Mouse (Mus musculus) testis, adult 2 months (tissue): ENCODE results near the gene Auh. TPM values are rescaled to one million over a fixed set of nuclear protein-coding genes. Genes with fewer than 3 reads are reported as not detected.

Source experiments
- H3K27ac ChIP-seq: fragments of 200-500 bp; 2 replicates; pipeline ENCODE4 v1.5.1; 2012; ENCODE audit warnings: low read depth, low read length; ENCODE audit not compliant: control insufficient read depth, insufficient read depth
- H3K27me3 ChIP-seq: fragments of 200-500 bp; 2 replicates; pipeline ENCODE4 v1.6.1; 2012; ENCODE audit warnings: mild to moderate bottlenecking, low read length, moderate library complexity; ENCODE audit not compliant: control insufficient read depth, insufficient read depth
- H3K36me3 ChIP-seq: fragments of 200-500 bp; 2 replicates; pipeline ENCODE4 v1.6.1; 2012; ENCODE audit warnings: mild to moderate bottlenecking, low read length; ENCODE audit not compliant: control insufficient read depth, insufficient read depth
- H3K4me1 ChIP-seq: fragments of 200-500 bp; 2 replicates; pipeline ENCODE4 v1.6.1; 2012; ENCODE audit warnings: low read length; ENCODE audit not compliant: control insufficient read depth, insufficient read depth
- H3K4me3 ChIP-seq: fragments of 200-500 bp; 2 replicates; pipeline ENCODE4 v1.5.1; 2012; ENCODE audit warnings: low read depth, mild to moderate bottlenecking, low read length, moderate library complexity, mixed read lengths; ENCODE audit not compliant: control insufficient read depth
- CTCF ChIP-seq: fragments of 200-500 bp; IDR thresholded peaks from 2 replicates; pipeline ENCODE4 v1.5.1; 2012; ENCODE audit warnings: low read depth, mild to moderate bottlenecking, inconsistent platforms, low read length, moderate library complexity; ENCODE audit not compliant: control insufficient read depth, insufficient read depth, insufficient replicate concordance
- POLR2A ChIP-seq: fragments of 200-500 bp; IDR thresholded peaks from 2 replicates; pipeline ENCODE4 v1.6.1; 2012; ENCODE audit warnings: low read depth, mild to moderate bottlenecking, inconsistent platforms, low read length, moderate library complexity; ENCODE audit not compliant: control insufficient read depth
- polyA plus RNA-seq: library from polyadenylated mRNA; depleted of rRNA; stranded (reverse); fragments of >200 nt; gene quantifications from 2 replicates; pipeline ENCODE4 v1.2.3, GENCODE M21; 2012

Gene Auh
- polyA plus RNA-seq, 1 experiment: 6.1 TPM

DNA sequence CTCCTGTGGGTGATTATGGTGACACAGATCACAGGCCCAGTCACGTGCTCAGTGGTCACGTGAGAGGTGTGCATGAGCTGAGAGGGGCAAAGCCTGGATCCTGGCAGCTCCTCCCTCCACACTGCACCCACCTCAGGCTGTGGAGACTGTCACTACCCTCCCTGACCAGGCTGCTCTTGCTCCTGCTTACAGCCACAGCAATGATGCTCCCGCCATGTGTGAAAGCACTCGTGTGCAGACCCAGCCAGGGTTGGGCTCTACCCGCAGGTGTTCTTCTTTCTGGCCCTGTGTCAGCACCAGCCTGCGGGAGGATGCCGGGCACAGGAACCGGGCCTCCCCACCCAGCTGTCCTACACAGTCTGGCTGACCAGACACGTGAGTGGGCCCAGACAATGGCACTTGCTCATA, 80.1 kb downstream of the Auh start:
- Histone ChIP-seq H3K4me1 (no peaks in the 10 kb centered on the region), H3K27me3 (no peaks in the 10 kb centered on the region), H3K27ac (no peak overlapping the region), H3K4me3 (no peak overlapping the region), H3K36me3 (no peaks in the 10 kb centered on the region)
- no peak for TF ChIP-seq CTCF
- TF ChIP-seq POLR2A: no peak

DNA sequence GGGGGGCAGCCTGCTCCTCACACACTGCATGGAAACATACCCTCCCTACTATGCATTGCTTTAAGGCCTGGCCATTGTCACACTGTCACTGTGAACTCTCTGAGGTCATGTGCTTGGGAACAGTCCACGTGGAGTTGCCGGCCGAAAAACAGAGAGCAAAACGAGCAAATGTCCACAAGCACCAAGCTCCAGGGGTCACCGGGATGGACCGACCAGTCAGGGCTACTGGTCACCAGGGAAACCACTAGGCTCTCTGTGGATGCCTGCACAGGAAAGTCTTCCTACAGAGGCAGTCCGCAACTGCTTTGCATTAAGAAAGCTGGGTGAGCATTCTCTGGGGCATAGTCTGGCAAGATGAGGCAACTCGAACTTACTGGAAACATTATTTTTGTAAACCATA, 82.0 kb downstream of the Auh start:
- no peak overlapping the region for H3K4me3 ChIP-seq
- no peaks in the 10 kb centered on the region for H3K36me3 ChIP-seq
- H3K27me3 ChIP-seq: no peaks in the 10 kb centered on the region
- TF ChIP-seq POLR2A: no peak
- no peak overlapping the region for H3K27ac ChIP-seq
- no peaks in the 10 kb centered on the region for H3K4me1 ChIP-seq

DNA sequence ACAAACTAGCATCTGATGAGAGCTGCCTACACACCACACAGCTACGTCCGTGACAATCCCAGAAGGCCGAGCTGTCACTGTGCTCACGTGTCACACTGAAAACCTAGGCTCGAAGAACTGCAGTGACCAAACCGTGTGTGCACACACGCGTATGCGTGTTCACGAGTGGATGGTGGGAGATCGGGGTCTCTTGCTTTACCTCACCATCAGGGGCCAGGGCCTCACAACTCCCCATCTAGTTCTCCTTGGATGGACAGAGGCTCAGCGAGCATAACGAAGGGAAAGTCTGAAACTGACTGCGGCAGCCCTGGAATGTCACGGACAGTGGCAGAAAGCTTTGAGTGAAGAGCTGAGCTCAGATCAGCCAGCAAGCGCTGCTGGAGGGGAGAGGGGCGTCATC, 82.4 kb downstream of the Auh start:
- Histone ChIP-seq H3K4me1 (no peaks in the 10 kb centered on the region), H3K4me3 (no peak overlapping the region), H3K27ac (no peak overlapping the region), H3K27me3 (no peaks in the 10 kb centered on the region), H3K36me3 (no peaks in the 10 kb centered on the region)
- no peak for TF ChIP-seq POLR2A
- no peak for TF ChIP-seq CTCF

DNA sequence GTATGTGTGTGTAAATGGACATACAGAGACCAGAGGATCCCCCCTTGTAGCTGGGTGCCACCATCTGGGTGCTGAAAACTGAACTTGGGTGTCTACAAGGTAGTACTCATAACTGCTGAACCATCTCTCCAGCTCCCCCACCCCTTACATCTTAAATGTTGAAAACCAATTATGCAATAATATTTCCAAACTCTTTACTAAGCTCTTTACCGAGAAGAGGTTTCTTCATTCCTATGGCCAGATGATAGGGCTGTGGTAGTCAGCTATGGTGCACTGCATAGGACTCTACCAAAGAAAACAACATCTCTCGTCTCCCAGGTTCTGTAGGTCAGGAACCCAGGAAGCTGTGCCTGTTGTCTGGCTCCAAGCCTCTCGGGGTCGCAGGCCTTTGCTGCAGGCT, 83.9 kb downstream of the Auh start:
- TF ChIP-seq CTCF (no peak), POLR2A (no peak)
- H3K27me3 ChIP-seq: no peaks in the 10 kb centered on the region
- no peak overlapping the region for H3K27ac ChIP-seq
- H3K36me3 ChIP-seq: no peaks in the 10 kb centered on the region
- no peak overlapping the region for H3K4me3 ChIP-seq
- no peaks in the 10 kb centered on the region for H3K4me1 ChIP-seq

DNA sequence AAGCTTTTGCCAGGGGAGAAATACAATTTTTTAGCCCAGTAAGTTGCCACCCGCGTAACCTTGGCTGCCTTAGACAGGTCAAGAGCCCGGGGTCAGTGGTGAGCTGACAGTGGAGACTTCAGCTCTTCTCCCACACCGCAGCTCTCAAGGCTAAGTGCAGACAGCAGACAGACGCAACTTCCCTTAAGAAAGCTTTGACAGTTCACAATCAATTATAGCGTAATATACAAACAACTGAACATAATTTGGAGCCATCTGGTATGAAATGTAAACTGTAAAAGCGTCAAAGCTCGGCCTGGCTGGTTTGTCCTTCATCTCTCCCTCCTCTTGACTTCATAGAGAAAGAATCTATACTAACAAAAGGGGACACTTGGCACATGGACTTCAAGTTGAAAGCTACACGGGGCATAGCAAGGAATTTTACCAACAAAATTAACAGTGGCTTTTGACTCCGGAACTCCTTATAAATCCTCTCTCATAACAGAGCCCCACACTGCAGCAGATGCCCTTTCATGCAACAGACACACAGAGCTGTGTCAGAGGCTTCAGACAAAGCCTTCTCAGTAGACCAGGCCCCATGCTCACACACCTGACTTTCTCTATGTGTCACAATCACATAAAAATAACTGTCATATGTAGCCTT, 85.8 kb downstream of the Auh start:
- Histone ChIP-seq H3K27ac (no peak overlapping the region), H3K4me3 (no peak overlapping the region), H3K27me3 (no peaks in the 10 kb centered on the region), H3K36me3 (no peaks in the 10 kb centered on the region), H3K4me1 (no peaks in the 10 kb centered on the region)
- TF ChIP-seq POLR2A: no peak
- TF ChIP-seq CTCF: no peak

DNA sequence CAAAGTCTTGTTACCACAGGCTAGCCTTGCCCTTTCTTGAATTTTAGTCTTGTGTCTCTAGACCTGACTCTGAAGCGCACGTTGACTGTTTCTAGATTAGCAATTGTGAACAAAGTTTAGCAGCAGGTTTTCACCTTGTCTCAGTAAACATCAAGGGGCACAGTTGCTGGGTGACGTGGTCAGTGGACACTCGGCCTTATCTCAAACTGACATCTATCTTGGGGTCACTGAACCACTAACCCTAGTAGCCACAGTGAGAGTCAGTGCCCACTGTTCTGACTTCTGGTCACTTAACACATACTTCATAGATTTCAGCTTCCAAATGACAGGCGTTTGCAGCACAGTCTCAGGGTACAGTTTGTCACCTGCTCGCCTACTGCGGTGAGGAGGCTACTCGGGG, 93.2 kb downstream of the Auh start:
- no peak overlapping the region for H3K4me3 ChIP-seq
- no peaks in the 10 kb centered on the region for H3K4me1 ChIP-seq
- H3K27ac ChIP-seq: no peak overlapping the region
- TF ChIP-seq CTCF (no peak), POLR2A (no peak)
- H3K27me3 ChIP-seq: no peaks in the 10 kb centered on the region
- H3K36me3 ChIP-seq: no peaks in the 10 kb centered on the region

DNA sequence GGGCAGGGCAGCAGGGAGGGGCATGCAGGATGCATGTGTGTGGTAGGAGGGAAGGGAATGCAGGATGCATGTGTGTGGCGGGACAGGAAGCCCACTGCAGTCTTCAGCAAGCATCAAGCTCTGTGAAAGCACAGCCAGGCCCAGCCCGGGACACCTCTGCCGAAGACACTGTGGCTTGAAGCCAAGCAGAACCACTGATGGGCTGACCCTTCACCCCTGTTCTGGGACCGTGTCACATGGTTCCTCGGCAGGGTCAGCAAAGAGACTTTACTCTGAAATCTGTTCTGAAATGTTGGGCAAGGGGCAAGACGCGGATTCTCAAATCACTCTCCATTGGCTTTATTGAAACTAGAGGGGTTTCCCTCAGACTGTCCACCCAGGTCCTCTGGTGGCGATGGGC, 94.9 kb downstream of the Auh start:
- Histone ChIP-seq H3K27me3 (no peaks in the 10 kb centered on the region), H3K4me3 (no peak overlapping the region), H3K27ac (no peak overlapping the region), H3K36me3 (no peaks in the 10 kb centered on the region), H3K4me1 (no peaks in the 10 kb centered on the region)
- TF ChIP-seq CTCF: no peak
- no peak for TF ChIP-seq POLR2A

DNA sequence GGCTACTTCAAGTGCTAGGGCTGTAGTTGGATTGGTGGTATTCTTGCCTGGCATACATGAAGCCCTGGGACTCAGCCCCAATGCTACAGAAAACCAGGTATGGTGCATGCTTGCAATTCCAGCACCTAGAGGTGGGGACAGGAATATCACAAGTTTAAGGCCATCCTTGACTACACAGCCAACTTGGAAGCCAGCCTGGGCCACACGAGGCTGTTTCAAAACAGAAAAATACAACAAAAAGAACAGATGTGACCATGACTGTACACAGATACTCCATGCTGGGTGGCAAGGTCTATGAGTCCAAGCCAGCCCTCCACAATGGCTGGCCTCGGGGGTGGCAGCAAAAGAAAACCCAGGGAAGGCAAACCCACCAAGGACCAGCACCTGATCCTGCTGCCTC, 95.7 kb downstream of the Auh start:
- H3K27me3 ChIP-seq: no peaks in the 10 kb centered on the region
- no peaks in the 10 kb centered on the region for H3K4me1 ChIP-seq
- H3K36me3 ChIP-seq: no peaks in the 10 kb centered on the region
- TF ChIP-seq CTCF (no peak), POLR2A (no peak)
- no peak overlapping the region for H3K27ac ChIP-seq
- H3K4me3 ChIP-seq: no peak overlapping the region
